Mouse (Mus musculus) hindbrain, embryonic 14.5 days (tissue): ENCODE data around the gene Ctnna2. TPM values are rescaled to one million over a fixed set of nuclear protein-coding genes. Genes with fewer than 3 reads are reported as not detected.

Experiments used
- ATAC-seq: fragments of 200-750 bp; cut with Nextera tagmentation; 2 replicates; pipeline ENCODE4 v1.8.0; 2017; ENCODE audit warnings: moderate number of reproducible peaks, mild to moderate bottlenecking, moderate TSS enrichment, moderate library complexity; ENCODE audit not compliant: low FRiP score
- DNase-seq: peaks from one replicate; pipeline ENCODE4 v3.0.0-alpha.2; 2015; ENCODE audit warnings: low spot score
- H3K27ac ChIP-seq: fragments of 300-500 bp; sonication (generic); 2 replicates; pipeline ENCODE4 v1.5.1; 2014; ENCODE audit warnings: mild to moderate bottlenecking, moderate library complexity
- H3K27me3 ChIP-seq: fragments of 300-500 bp; sonication (generic); 2 replicates; pipeline ENCODE4 v1.6.1; 2014; ENCODE audit warnings: mild to moderate bottlenecking, low read length, mixed read lengths; ENCODE audit not compliant: control insufficient read depth, insufficient read depth
- H3K36me3 ChIP-seq: fragments of 300-500 bp; sonication (generic); replicated peaks from 2 replicates; pipeline ENCODE4 v1.6.1; 2014; ENCODE audit not compliant: control insufficient read depth, insufficient read depth
- H3K4me1 ChIP-seq: fragments of 300-500 bp; sonication (generic); replicated peaks from 2 replicates; pipeline ENCODE4 v1.6.1; 2014; ENCODE audit warnings: antibody characterized with exemption, low read length, mixed read lengths; ENCODE audit not compliant: control insufficient read depth, insufficient read depth
- H3K4me2 ChIP-seq: fragments of 300-500 bp; sonication (generic); replicated peaks from 2 replicates; pipeline ENCODE4 v1.6.1; 2014; ENCODE audit warnings: mild to moderate bottlenecking, moderate library complexity
- H3K4me3 ChIP-seq: fragments of 300-500 bp; sonication (generic); replicated peaks from 2 replicates; pipeline ENCODE4 v1.5.1; 2014; ENCODE audit warnings: mild to moderate bottlenecking, low read length
- H3K9ac ChIP-seq: fragments of 300-500 bp; sonication (generic); 2 replicates; pipeline ENCODE4 v1.6.1; 2014
- H3K9me3 ChIP-seq: fragments of 300-500 bp; sonication (generic); 2 replicates; pipeline ENCODE4 v1.6.1; 2016; ENCODE audit warnings: low read length; ENCODE audit not compliant: control insufficient read depth
- WGBS: fragments of 180-500 bp; shearing (Covaris S2); extraction: QIAGEN DNeasy Blood & Tissue Kit; methylation state at CpG from one replicate; pipeline ENCODE4 v1.1.7; 2014; 5-methylcytosine and 5-hydroxymethylcytosine counted together
- polyA plus RNA-seq: library from polyadenylated mRNA; unstranded; fragments of >200 nt; fragmentation: Nextera tagmentation; extraction: Ambion mirVana; gene quantifications from 2 replicates; pipeline ENCODE4 v1.2.1, GENCODE M21; 2014

Gene Ctnna2
- polyA plus RNA-seq, 1 experiment from 2014 or later, result 122 TPM

- Histone ChIP-seq H3K4me3 (no peak overlapping the region), H3K27ac (no peak overlapping the region), H3K36me3 (no peaks in the 10 kb centered on the region), H3K4me1 (no peaks in the 10 kb centered on the region; the same call in 1 of the 2 replicates), H3K4me2 (no peak overlapping the region), H3K9ac (no peak overlapping the region), H3K9me3 (no peaks in the 10 kb centered on the region), H3K27me3 (no peaks in the 10 kb centered on the region)
- ATAC-seq (peak; percentile 66; the same call in 1 of the 2 replicates), DNase-seq (no peak)
These were observed 140.8 kb downstream of the Ctnna2 start for GRCm38 (mm10) chr6:77838653-77839052.

- Histone ChIP-seq H3K9me3 (no peaks in the 10 kb centered on the region), H3K27ac (no peak overlapping the region), H3K9ac (no peak overlapping the region), H3K4me2 (no peak overlapping the region), H3K36me3 (no peaks in the 10 kb centered on the region), H3K27me3 (no peaks in the 10 kb centered on the region), H3K4me1 (peaks cover 1% of the 10 kb centered on the region; the same call in 1 of the 2 replicates), H3K4me3 (no peak overlapping the region)
- DNase-seq, result no peak
- no peak for ATAC-seq
- WGBS, result 95% methylated on average over 3 of the region's 3 CpGs
These were observed 142.0 kb downstream of the Ctnna2 start for GRCm38 (mm10) chr6:77837543-77837942.

- H3K27me3 ChIP-seq, result no peaks in the 10 kb centered on the region
- 79% methylated on average over 2 of the region's 2 CpGs for WGBS
- H3K27ac ChIP-seq, result no peak overlapping the region
- H3K9ac ChIP-seq, result no peak overlapping the region
- no peak overlapping the region for H3K4me3 ChIP-seq
- no peak overlapping the region for H3K4me2 ChIP-seq
- no peaks in the 10 kb centered on the region for H3K36me3 ChIP-seq
- H3K4me1 ChIP-seq, result peaks cover 12% of the 10 kb centered on the region; the same call in 1 of the 2 replicates
- ATAC-seq (no peak), DNase-seq (no peak)
- H3K9me3 ChIP-seq, result no peaks in the 10 kb centered on the region
These were observed 144.8 kb downstream of the Ctnna2 start for GRCm38 (mm10) chr6:77834680-77835079.

GRCm38 (mm10) chr6:77827526-77827925 lies 152.0 kb downstream of the Ctnna2 start:
- Histone ChIP-seq H3K4me1 (peaks cover 11% of the 10 kb centered on the region; the same call in 1 of the 2 replicates), H3K27ac (no peak overlapping the region; the same call in 1 of the 2 replicates), H3K4me3 (no peak overlapping the region), H3K4me2 (no peak overlapping the region), H3K27me3 (no peaks in the 10 kb centered on the region), H3K36me3 (no peaks in the 10 kb centered on the region), H3K9me3 (no peaks in the 10 kb centered on the region), H3K9ac (no peak overlapping the region)
- 46% methylated on average over 1 of the region's 1 CpGs for WGBS
- DNase-seq (no peak), ATAC-seq (no peak)

GRCm38 (mm10) chr6:77817116-77817515 lies 162.4 kb downstream of the Ctnna2 start:
- ATAC-seq, result no peak
- no peak overlapping the region for H3K9ac ChIP-seq
- H3K9me3 ChIP-seq, result no peaks in the 10 kb centered on the region
- H3K4me3 ChIP-seq, result no peak overlapping the region
- no peak for DNase-seq
- no peaks in the 10 kb centered on the region for H3K27me3 ChIP-seq
- WGBS, result 57% methylated on average over 3 of the region's 3 CpGs
- no peaks in the 10 kb centered on the region for H3K4me1 ChIP-seq
- no peaks in the 10 kb centered on the region for H3K36me3 ChIP-seq
- H3K4me2 ChIP-seq, result no peak overlapping the region
- no peak overlapping the region for H3K27ac ChIP-seq

GRCm38 (mm10) chr6:77811041-77811440 lies 168.5 kb downstream of the Ctnna2 start:
- ATAC-seq, result no peak

GRCm38 (mm10) chr6:77802604-77803003 lies 176.9 kb downstream of the Ctnna2 start:
- Histone ChIP-seq H3K4me1 (0 out of 2 replicates have a peak, but pooled peaks cover 8% of the 10 kb centered on the region), H3K27me3 (no peaks in the 10 kb centered on the region), H3K9me3 (no peaks in the 10 kb centered on the region), H3K27ac (no peak overlapping the region), H3K4me2 (no peak overlapping the region), H3K9ac (no peak overlapping the region), H3K36me3 (no peaks in the 10 kb centered on the region), H3K4me3 (no peak overlapping the region)
- DNase-seq, result no peak
- 72% methylated on average over 3 of the region's 3 CpGs for WGBS
- ATAC-seq, result no peak

More at GRCm38 (mm10) chr6:77811041-77811440, 168.5 kb downstream of the Ctnna2 start:
- Histone ChIP-seq H3K27me3 (no peaks in the 10 kb centered on the region), H3K4me1 (peaks cover 6% of the 10 kb centered on the region; the same call in 1 of the 2 replicates), H3K9ac (no peak overlapping the region), H3K36me3 (no peaks in the 10 kb centered on the region), H3K9me3 (no peaks in the 10 kb centered on the region), H3K4me3 (no peak overlapping the region), H3K4me2 (no peak overlapping the region), H3K27ac (no peak overlapping the region)
- no peak for DNase-seq
- 66% methylated on average over 3 of the region's 3 CpGs for WGBS

GRCm38 (mm10) chr6:77783342-77783741 lies 196.2 kb downstream of the Ctnna2 start:
- peak; percentile 69; the same call in 1 of the 2 replicates for ATAC-seq
- Histone ChIP-seq H3K27me3 (no peaks in the 10 kb centered on the region), H3K4me1 (0 out of 2 replicates have a peak, but pooled peaks cover 5% of the 10 kb centered on the region), H3K9me3 (no peaks in the 10 kb centered on the region), H3K36me3 (no peaks in the 10 kb centered on the region), H3K4me3 (no peak overlapping the region), H3K4me2 (no peak overlapping the region), H3K9ac (no peak overlapping the region), H3K27ac (no peak overlapping the region)
- peak; percentile 41 for DNase-seq
- WGBS, result 41% methylated on average over 3 of the region's 3 CpGs

GRCm38 (mm10) chr6:77768357-77769103 lies 211.0 kb downstream of the Ctnna2 start:
- ATAC-seq (no peak), DNase-seq (no peak)
- no peak overlapping the region for H3K4me3 ChIP-seq
- WGBS, result 69% methylated on average over 10 of the region's 10 CpGs
- no peaks in the 10 kb centered on the region for H3K9me3 ChIP-seq
- 0 out of 2 replicates have a peak, but pooled peaks cover 4% of the 10 kb centered on the region for H3K4me1 ChIP-seq
- H3K27ac ChIP-seq, result peak overlapping the region; percentile 33
- no peaks in the 10 kb centered on the region for H3K27me3 ChIP-seq
- no peaks in the 10 kb centered on the region; the same call in 1 of the 2 replicates for H3K36me3 ChIP-seq
- no peak overlapping the region for H3K9ac ChIP-seq
- no peak overlapping the region for H3K4me2 ChIP-seq
